Mouse (Mus musculus) heart, postnatal 25 days (tissue): ENCODE results near the gene Opcml. TPM values are rescaled to one million over a fixed set of nuclear protein-coding genes. Genes with fewer than 3 reads are reported as not detected.

Experiments used
- microRNA-seq: library from miRNA; unstranded; fragments of <30 nt; microRNA quantifications from one replicate; pipeline ENCODE4 v1.2.0, GENCODE M21; 2022
- total RNA-seq, 2 experiments: library from RNA; stranded (reverse); gene quantifications; 2 replicates each; pipeline ENCODE4 v1.2.3; 2021

The Opcml gene
- total RNA-seq, 2 experiments from 2014 or later, result 0.89 to 0.96 TPM

Small RNA genes lying within 50 kb of the gene (microRNA-seq; reads per million reads assigned to microRNA genes)
- gene Gm44316, result not detected
